Mouse (Mus musculus) MEL (cell line): ENCODE data around the gene Krt33b. TPM values are rescaled to one million over a fixed set of nuclear protein-coding genes. Genes with fewer than 3 reads are reported as not detected.

ENCODE experiments used
- DNase-seq: peaks from one replicate; pipeline ENCODE4 v3.0.0; 2011; ENCODE audit warnings: low read depth, low spot score
- H3K27ac ChIP-seq: 2 replicates; pipeline ENCODE4 v1.5.1; 2012; ENCODE audit warnings: low read depth, mild to moderate bottlenecking, control low read depth, low read length, moderate library complexity; ENCODE audit not compliant: control insufficient read depth
- H3K27me3 ChIP-seq, 2 experiments: fragments of 150-350 bp in 1 of 2; sonication (generic) in 1 of 2; 2 replicates each; pipeline ENCODE4 v1.6.1; 2012; ENCODE audit warnings: low read length in 2 of 2, mild to moderate bottlenecking in 2 of 2, improper control_type of control experiment in 1 of 2, moderate library complexity in 1 of 2; ENCODE audit not compliant: insufficient read depth in 2 of 2, control insufficient read depth in 1 of 2
- H3K36me3 ChIP-seq, 2 experiments: 2 replicates each; pipeline ENCODE4 v1.6.1; 2012 to 2014; ENCODE audit warnings: low read length in 2 of 2, improper control_type of control experiment in 1 of 2, inconsistent platforms in 1 of 2, mild to moderate bottlenecking in 1 of 2; ENCODE audit not compliant: insufficient read depth in 2 of 2, control insufficient read depth in 1 of 2
- H3K4me1 ChIP-seq, 2 experiments: fragments of 150-350 bp in 1 of 2; sonication (generic) in 1 of 2; 2 replicates each; pipeline ENCODE4 v1.6.1; 2012; ENCODE audit warnings: low read length in 2 of 2, improper control_type of control experiment in 1 of 2, mild to moderate bottlenecking in 1 of 2; ENCODE audit not compliant: insufficient read depth in 2 of 2, control insufficient read depth in 1 of 2
- H3K4me3 ChIP-seq, 2 experiments: fragments of 150-350 bp in 1 of 2; sonication (generic) in 1 of 2; 2 replicates each; pipeline ENCODE4 v1.5.1; 2012; ENCODE audit warnings: low read depth in 2 of 2, low read length in 2 of 2, mild to moderate bottlenecking in 2 of 2, moderate library complexity in 2 of 2, control low read depth in 1 of 2, improper control_type of control experiment in 1 of 2; ENCODE audit not compliant: control insufficient read depth in 1 of 2, insufficient read depth in 1 of 2
- H3K79me2 ChIP-seq: 2 replicates; pipeline ENCODE4 v1.6.1; 2012; ENCODE audit warnings: mild to moderate bottlenecking, low read length, moderate library complexity; ENCODE audit not compliant: control insufficient read depth, poor library complexity, insufficient read depth
- H3K9ac ChIP-seq: 2 replicates; pipeline ENCODE4 v1.6.1; 2012; ENCODE audit warnings: low read depth, mild to moderate bottlenecking, control low read depth, low read length, moderate library complexity; ENCODE audit not compliant: control insufficient read depth, poor library complexity, severe bottlenecking
- H3K9me3 ChIP-seq: fragments of 150-350 bp; sonication (generic); replicated peaks from 2 replicates; pipeline ENCODE4 v1.6.1; 2012; ENCODE audit warnings: mild to moderate bottlenecking, low read length, improper control_type of control experiment, moderate library complexity; ENCODE audit not compliant: insufficient read depth
- CHD2 ChIP-seq: IDR thresholded peaks from 2 replicates; pipeline ENCODE4 v1.6.1; 2011; ENCODE audit warnings: low read length, improper control_type of control experiment
- CTCF ChIP-seq, 3 experiments: IDR thresholded peaks in 2 of 3; conservative IDR thresholded peaks in 1 of 3; 2 replicates each; pipeline ENCODE4 v1.5.1; 2011 to 2012; ENCODE audit warnings: low read length in 3 of 3, low read depth in 2 of 3, mild to moderate bottlenecking in 2 of 3, improper control_type of control experiment in 1 of 3, inconsistent platforms in 1 of 3, mixed read lengths in 1 of 3, moderate library complexity in 1 of 3; ENCODE audit not compliant: control insufficient read depth in 1 of 3, insufficient read depth in 1 of 3, poor library complexity in 1 of 3, severe bottlenecking in 1 of 3
- MAX ChIP-seq: IDR thresholded peaks from 2 replicates; pipeline ENCODE4 v1.6.1; 2011; ENCODE audit warnings: low read length, improper control_type of control experiment
- MXI1 ChIP-seq: IDR thresholded peaks from 2 replicates; pipeline ENCODE4 v1.6.1; 2011; ENCODE audit warnings: mild to moderate bottlenecking, low read depth, low read length, improper control_type of control experiment
- MYC ChIP-seq: IDR thresholded peaks from 2 replicates; pipeline ENCODE4 v1.6.1; 2011; ENCODE audit warnings: low read depth, mild to moderate bottlenecking, low read length, improper control_type of control experiment, moderate library complexity
- POLR2A ChIP-seq, 2 experiments: IDR thresholded peaks; 2 replicates each; pipeline ENCODE4 v1.6.1; 2011 to 2012; ENCODE audit warnings: low read length in 2 of 2, mild to moderate bottlenecking in 2 of 2, control low read depth in 1 of 2, improper control_type of control experiment in 1 of 2, low read depth in 1 of 2, moderate library complexity in 1 of 2; ENCODE audit not compliant: control insufficient read depth in 1 of 2, insufficient read depth in 1 of 2, poor library complexity in 1 of 2
- POLR2AphosphoS2 ChIP-seq: IDR thresholded peaks from 2 replicates; pipeline ENCODE4 v1.6.1; 2011; ENCODE audit warnings: low read length, improper control_type of control experiment
- POLR2AphosphoS5 ChIP-seq: IDR thresholded peaks from 2 replicates; pipeline ENCODE4 v1.6.1; 2012; ENCODE audit warnings: low read depth, borderline replicate concordance, mild to moderate bottlenecking, inconsistent platforms, low read length, moderate library complexity, mixed read lengths
- SIN3A ChIP-seq: IDR thresholded peaks from 2 replicates; pipeline ENCODE4 v1.6.1; 2012; ENCODE audit warnings: low read length, improper control_type of control experiment, inconsistent platforms
- SMC3 ChIP-seq: IDR thresholded peaks from 2 replicates; pipeline ENCODE4 v1.6.1; 2011; ENCODE audit warnings: low read depth, low read length, improper control_type of control experiment
- TAL1 ChIP-seq: IDR thresholded peaks from 2 replicates; pipeline ENCODE4 v1.6.1; 2012; ENCODE audit warnings: mild to moderate bottlenecking, inconsistent platforms, low read length, moderate library complexity, mixed read lengths
- TBP ChIP-seq: IDR thresholded peaks from 2 replicates; pipeline ENCODE4 v1.8.0; 2011; ENCODE audit warnings: low read depth, low read length, improper control_type of control experiment
- USF2 ChIP-seq, 2 experiments: IDR thresholded peaks; 2 replicates each; pipeline ENCODE4 v1.6.1; 2011 to 2012; ENCODE audit warnings: improper control_type of control experiment in 2 of 2, low read length in 2 of 2, borderline replicate concordance in 1 of 2, inconsistent platforms in 1 of 2, low read depth in 1 of 2, mild to moderate bottlenecking in 1 of 2; ENCODE audit not compliant: insufficient read depth in 1 of 2
- ZC3H11A ChIP-seq: IDR thresholded peaks from 2 replicates; pipeline ENCODE4 v1.6.1; 2012; ENCODE audit warnings: low read depth, mild to moderate bottlenecking, inconsistent platforms, low read length, improper control_type of control experiment
- polyA plus RNA-seq, 2 experiments: library from polyadenylated mRNA; stranded (reverse) in 1 of 2; unstranded in 1 of 2; fragments of >175 nt in 1 of 2; fragments of >200 nt in 1 of 2; gene quantifications; 2 replicates each; pipeline versions ENCODE4 v1.2.1 to v1.2.4; 2012; ENCODE audit warnings: low replicate concordance in 2 of 2, low read depth in 1 of 2; ENCODE audit not compliant: insufficient read length in 2 of 2, insufficient read depth in 1 of 2, missing spikeins in 1 of 2
- total RNA-seq: library from RNA; depleted of rRNA; stranded (reverse); fragments of 300-350 nt; gene quantifications from 2 replicates; pipeline ENCODE4 v1.2.3, GENCODE M21; 2012

Krt33b gene
- total and polyA plus RNA-seq, 3 experiments: not detected

- H3K79me2 ChIP-seq: no peaks in the 10 kb centered on the region
- DNase-seq: no peak
- no peaks in the 10 kb centered on the region for H3K27me3 ChIP-seq
- H3K9me3 ChIP-seq: no peaks in the 10 kb centered on the region
- TF ChIP-seq MYC (no peak), CHD2 (no peak), TBP (no peak), SMC3 (no peak), MXI1 (no peak)
- TF ChIP-seq, all 39 proteins: peak for 0
- no peaks in the 10 kb centered on the region for H3K4me1 ChIP-seq
- H3K4me3 ChIP-seq: no peak overlapping the region
- H3K27ac ChIP-seq: no peak overlapping the region
- H3K9ac ChIP-seq: no peak overlapping the region
- H3K36me3 ChIP-seq: no peaks in the 10 kb centered on the region
These were observed 41.1 kb downstream of the Krt33b start for GRCm38 (mm10) chr11:99988530-99988929.

- Histone ChIP-seq H3K9me3 (no peaks in the 10 kb centered on the region), H3K79me2 (no peaks in the 10 kb centered on the region), H3K4me3 (no peak within 1 kb of the TSS), H3K9ac (no peak within 1 kb of the TSS), H3K27ac (no peak within 1 kb of the TSS), H3K36me3 (no peaks in the 10 kb centered on the region), H3K4me1 (no peaks in the 10 kb centered on the region), H3K27me3 (no peaks in the 10 kb centered on the region)
- DNase-seq: no peak
- no peak for TF ChIP-seq TAL1
- no peak for TF ChIP-seq ZC3H11A
- TF ChIP-seq SIN3A: no peak
- TF ChIP-seq POLR2AphosphoS5: no peak
- TF ChIP-seq CTCF (IDR thresholded peaks at IDR 0.05 in 2 of 3, conservative IDR thresholded peaks at IDR 0.05 in 1 of 3; ENCODE audit: control insufficient read depth in 1 of 3, insufficient read depth in 1 of 3, low read depth in 2 of 3, low read length in 3 of 3, poor library complexity in 1 of 3, severe bottlenecking in 1 of 3): no peak
- TF ChIP-seq MAX: no peak
- TF ChIP-seq POLR2A (IDR thresholded peaks at IDR 0.05; ENCODE audit: control insufficient read depth in 1 of 2, insufficient read depth in 1 of 2, low read depth in 1 of 2, low read length in 2 of 2, poor library complexity in 1 of 2): no peak
These were observed 43.5 kb downstream of the Krt33b start, which contains the start of gene Krtap16-1 for GRCm38 (mm10) chr11:99986180-99986647. TSS of gene Krtap16-1 (minus strand) at chr11:99986597.

GRCm38 (mm10) chr11:99985291-99986092 lies 44.2 kb downstream of the Krt33b start:
- no peak for DNase-seq
- no peak overlapping the region for H3K27ac ChIP-seq
- H3K4me3 ChIP-seq: no peak overlapping the region
- TF ChIP-seq USF2 (IDR thresholded peaks at IDR 0.05; ENCODE audit: borderline replicate concordance in 1 of 2, insufficient read depth in 1 of 2, low read depth in 1 of 2, low read length in 2 of 2) (no peak), POLR2AphosphoS2 (no peak)
- no peak overlapping the region for H3K9ac ChIP-seq
- no peaks in the 10 kb centered on the region for H3K9me3 ChIP-seq
- no peaks in the 10 kb centered on the region for H3K4me1 ChIP-seq
- no peaks in the 10 kb centered on the region for H3K27me3 ChIP-seq
- H3K79me2 ChIP-seq: no peaks in the 10 kb centered on the region
- H3K36me3 ChIP-seq: no peaks in the 10 kb centered on the region
